Mouse (Mus musculus) kidney, adult 9 months (tissue): ENCODE measurements around the gene Ropn1l.
A peak's percentile ranks its signal among the peaks of the same experiment; 100 is the strongest.

Experiments
- DNase-seq: peaks from one replicate; pipeline ENCODE4 v3.0.0; 2022

Gene Ropn1l

DNA sequence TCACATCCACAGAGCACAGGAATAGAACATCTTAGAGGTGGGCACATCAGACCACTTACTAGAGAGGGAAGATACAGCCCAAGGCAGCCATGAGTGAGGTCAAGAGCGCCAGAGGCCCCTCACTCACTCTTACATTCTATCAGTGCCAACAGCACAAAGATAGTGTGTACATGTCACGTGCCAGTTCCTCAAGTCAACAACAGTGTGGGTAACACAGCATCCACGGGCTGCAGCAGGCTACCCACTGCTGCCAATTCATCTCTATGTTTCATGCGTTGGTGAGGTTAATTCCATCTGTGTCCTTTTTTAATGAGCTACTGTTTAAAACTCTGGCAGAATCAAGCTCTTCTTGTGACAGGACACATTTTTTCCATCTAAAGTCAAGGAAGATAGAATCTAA is 10.8 kb downstream of the Ropn1l start:
- no peak for DNase-seq

DNA sequence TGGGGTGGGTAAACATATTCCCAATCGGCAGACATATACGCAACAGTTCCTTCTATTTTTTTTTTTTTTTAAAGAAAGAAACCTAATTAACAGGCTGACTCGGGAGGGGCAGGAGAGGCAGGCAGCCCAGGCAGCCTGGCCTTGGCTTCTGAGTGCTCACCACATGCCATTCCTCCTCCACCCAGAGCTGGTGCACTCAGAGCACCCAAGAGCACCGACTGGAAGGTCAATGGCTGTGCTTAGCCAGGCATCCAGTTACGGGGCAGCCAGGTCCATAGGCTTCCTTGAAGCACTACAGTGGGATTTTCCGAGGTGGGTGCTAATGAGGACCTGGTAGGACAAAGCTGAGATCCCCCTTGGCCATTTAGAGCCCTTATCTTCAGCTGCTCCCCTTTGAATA is 11.5 kb downstream of the Ropn1l start:
- peak; percentile 31 for DNase-seq

DNA sequence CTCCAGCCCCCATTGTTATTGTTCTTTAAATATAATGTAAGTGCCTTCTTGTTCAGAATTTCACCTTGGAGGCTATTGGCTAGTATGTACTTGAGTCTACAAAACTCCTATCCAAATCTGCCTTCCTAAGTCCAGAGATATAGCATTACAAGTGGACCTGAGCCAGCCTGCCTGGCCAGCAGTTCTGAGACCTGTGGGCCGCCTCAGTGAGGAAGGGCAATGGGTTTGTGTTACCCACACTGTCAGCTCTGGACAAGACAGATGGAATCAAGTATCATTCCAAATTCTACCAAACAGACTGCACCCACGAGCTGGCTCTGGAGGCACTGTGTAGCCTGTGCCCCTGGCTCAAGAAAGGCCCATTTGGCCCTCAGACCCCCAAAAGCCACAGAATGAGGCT is 16.7 kb downstream of the Ropn1l start:
- no peak for DNase-seq

DNA sequence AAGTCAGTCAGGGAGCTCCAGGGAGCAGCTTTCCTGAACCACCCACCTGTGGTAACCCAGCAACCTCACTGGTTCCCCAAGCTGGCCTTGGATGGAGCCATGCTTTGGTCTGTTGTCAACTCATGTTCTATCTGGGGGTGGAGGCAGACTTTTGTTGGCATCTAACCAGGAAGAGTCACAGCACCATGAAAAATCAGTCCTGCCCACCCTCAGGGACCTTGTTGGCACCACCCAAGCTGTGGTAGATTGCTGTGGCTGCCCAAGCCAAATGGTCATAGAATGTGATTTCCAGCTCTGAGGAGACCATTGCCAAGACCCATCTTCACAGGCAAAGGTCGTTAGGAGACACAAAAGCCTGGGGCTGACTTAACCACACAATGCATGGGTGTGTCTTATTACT is 17.5 kb downstream of the Ropn1l start:
- no peak for DNase-seq

DNA sequence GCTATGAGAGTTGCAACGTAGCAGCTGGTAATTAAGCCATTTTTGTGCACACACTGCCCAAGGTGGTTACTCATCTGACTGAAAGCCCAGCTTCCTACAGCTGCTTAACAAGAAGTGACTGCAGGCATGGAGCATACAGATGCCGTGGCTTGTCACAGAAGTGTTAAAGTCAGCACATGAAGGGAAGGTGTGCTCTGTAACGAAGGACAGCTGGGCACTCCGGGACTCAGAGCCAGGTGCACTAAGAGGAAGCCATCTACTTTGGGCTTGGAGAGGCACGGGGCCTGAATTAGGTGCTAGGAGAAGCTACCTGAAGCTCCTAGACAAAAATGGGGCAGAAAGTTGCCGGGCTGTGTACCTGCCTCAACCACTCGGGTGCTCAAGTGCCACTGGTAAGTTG is 19.8 kb downstream of the Ropn1l start:
- DNase-seq = no peak

DNA sequence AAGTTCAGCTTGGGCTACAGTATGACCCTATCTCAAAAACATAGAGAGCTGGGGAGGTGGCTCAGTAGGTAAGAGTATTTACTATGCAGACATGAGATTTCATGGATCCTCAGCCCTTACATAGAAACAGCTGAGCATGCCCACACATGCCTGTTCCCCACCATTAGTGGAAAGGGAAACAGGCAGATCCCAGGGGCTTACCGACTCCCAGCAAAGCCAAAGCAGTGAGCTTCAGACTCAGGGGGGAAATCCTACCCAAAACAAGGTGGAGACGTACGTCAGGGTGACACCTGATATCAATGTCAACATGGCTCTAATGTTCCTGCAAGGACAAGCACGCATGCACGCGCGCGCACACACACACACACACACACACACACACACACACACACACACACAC is 21.7 kb downstream of the Ropn1l start:
- no peak for DNase-seq

DNA sequence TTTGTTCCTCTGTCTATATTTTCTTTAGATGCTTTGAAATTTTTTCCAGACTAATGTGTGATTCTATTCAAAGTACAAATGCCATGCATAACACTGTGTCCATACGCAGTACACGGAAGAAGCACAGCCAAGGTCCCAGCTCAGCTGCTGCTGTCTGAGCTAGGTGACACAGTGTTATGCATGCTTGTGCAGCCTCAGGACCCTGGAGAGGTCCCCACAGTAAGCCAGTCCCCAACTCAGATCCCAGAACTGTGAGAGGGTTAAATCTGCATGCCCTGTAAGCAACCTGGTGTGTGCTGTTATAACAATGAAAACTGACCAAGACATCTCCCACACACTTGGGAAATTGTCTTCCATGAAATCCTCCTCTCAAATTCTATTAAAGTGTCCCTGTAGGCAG is 23.5 kb downstream of the Ropn1l start:
- DNase-seq = no peak

DNA sequence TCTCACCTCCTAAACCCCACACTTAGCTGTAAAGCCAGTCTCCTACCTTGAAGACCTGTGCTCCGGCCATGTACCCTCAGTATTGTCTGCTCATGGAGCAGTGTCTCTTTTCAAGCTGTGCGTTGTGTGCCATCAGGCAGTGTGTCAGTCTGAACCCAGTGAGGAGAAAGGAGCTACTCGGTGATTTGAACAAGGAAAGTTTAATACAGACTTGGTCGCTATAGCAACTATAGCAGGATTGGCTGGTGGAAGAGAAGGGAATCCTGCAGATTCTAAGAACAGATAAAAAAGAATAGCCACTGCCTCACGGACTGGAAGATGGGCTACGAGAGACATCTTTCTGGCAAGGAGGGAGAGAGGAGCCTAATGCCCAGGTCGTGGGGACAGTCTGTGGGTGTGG is 24.1 kb downstream of the Ropn1l start:
- no peak for DNase-seq

DNA sequence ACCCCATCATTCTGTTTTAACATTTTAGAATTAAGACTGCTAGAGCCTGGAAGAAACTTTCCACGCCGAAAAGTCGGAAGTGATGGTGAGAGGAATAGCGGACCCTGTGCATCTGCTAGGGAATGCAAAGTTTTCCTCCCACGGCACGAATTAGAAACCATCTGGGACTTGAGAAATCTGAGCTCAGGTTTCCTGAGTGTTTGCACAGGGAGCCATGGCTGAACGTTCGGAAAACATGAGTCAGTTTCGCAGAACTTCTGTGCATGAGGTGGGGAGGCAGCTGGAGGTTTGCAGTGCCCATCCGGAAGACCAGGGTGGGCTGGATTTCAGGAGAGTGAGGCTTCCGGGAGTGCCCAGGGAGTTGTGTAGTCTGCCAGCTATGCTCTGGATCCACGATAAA is 25.0 kb downstream of the Ropn1l start:
- DNase-seq = no peak

DNA sequence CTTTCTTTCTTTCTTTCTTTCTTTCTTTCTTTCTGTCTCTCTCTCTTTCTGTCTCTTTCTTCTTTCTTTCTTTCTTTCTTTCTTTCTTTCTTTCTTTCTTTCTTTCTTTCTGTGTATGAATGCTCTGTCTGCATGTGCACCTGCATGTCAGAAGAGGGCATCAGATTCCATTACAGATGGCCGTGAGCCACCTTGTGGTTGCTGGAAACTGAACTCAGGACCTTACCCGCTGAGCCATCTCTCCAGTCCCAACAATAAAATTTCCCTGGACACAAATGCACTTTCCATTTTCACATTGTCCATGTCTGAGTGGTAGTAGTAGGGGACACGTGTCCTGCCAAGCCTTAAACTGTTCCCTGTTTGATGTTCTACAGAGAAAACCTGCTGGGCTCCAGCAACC is 26.1 kb downstream of the Ropn1l start:
- DNase-seq = no peak

DNA sequence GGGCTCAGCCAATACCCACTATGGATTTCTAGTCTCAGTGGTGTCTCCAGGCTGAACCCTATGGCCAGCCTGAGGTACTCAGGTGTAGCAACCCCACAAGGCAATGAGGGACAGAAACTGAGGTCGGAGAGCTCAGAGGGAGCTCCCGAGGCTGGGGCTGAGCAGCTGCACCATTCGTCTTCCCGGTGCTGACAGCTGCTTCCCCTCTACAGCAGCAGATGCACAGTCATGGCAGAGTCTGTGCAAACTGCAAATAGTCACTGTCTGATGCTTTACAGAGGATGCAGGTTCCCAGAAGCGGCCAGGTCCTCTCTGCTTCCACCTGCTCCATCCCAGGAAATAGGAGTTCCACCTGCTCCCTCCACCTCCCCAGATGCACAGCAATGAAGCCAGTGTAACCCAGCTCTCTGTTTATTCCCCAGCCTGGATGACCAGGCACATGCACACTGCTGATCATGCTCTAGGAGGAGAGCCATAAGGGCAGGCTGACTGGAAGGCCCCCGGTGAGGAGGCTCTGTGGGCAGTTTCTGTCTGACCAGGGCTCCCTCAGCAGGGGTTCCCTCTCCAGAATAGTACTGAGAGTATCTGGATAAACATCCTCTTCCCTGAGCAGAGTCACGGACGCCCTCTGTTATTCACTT is 27.4 kb downstream of the Ropn1l start:
- no peak for DNase-seq

DNA sequence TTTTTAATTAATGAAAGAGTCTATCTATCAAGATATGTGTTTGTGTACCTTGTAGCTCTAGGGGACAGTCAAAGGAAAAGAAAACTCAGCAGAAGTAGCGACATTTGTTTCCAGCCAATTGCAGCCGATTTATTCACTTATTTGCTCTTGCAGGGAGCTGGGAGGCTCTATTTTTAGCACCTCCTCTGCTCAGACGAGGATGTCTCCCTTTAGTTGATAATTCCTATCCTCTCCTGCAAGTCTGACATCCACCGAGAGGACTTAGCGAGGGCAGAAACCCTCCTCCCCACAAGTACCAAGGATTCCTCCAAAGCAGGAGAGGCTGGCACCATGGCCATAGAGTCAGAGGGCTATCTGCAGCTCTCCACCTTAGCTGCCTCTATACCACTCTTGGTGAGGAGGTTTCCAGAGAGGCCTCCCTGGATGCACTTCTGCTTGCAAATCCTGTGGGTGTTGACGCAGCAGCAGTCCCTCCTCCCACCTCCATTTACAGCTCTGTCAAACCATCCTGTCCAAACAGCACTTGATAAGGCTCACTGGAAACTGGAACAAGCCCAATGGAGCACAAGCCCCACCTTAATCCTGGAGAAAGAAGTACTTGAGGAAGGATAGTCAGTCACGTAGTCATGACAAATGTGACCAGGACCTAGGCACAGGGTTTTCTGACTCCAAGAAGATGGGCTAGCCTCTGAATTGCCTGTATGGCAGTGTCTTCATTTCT is 30.7 kb downstream of the Ropn1l start:
- DNase-seq = no peak

DNA sequence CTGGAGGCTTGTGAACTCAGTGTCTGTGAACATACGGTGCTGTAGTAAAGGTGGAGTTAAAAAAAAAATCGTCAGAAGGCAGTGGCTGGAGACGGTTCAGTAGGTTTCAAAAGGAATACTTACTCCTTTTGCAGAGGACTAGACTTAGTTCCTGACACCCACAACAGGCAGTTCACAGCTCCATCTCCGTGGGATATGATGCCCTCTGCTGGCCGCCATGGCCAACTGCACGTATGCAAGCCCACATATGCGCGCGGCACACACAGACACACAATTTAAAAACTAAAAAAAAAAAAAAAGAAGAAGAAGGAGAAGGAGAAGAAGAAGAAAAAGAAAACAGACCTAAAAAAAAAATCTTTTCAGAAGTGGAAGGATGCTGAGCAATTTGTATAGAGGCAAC is 34.5 kb downstream of the Ropn1l start:
- peak; percentile 53 for DNase-seq

DNA sequence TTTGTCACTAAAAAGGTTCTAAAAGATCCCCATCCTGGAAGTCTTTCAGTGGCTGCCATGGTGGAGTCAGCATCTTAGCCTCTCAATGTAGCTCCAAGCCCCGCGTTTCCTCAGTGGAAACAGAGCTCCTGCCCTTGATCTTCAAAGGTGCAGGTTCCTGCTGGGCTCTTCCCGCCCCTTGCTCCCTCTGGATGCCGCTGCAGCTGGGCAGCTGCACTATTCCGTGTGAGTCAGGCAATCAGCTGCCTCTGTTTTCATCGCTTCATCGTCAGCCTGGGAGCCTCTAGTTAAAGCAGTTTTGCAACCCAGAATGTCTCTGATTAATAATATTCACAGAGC is 34.9 kb downstream of the Ropn1l start:
- no peak for DNase-seq

DNA sequence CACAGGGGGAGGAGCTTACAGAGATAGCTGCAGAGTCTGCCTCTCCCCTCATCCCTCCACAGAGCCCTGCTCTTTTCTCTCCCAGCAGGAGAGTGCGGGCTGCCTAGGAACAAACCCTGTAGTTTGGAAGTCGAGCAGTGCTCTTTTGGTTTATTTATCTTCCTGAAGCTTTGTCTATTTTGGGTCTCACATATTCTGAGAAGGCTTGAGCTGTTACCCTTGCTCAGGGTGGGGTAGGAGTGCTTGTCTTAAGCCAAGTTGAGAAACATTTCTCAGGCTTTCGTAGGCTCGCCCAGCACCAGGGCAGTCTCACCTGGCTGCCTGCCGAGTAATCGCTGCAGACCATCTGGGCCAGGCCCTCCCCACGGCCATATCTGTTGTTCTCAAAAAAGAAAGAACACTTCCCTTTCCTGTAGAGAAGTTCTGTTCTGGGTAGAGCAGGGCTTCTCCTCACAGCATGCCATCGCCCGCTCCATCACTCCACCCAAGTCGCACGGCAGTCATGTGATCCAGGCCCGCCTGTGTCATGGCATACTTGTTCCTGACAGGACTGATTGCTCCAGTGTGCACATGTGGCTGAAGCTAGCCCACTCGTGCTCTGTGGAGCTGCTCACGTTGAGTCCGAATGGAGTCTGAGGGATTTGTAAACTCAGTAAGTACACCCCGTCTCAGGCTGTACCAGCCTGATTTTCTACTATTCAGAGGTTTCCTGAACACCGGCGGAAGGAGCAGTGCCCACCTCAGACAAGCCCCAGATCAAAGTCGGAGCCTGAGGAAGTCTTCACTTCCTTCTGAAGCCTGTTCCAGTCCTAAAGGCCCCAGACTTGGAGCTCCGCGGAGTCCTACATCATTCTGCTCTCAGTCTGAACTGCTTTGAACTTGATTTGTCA is 35.5 kb downstream of the Ropn1l start:
- peak; percentile 47 for DNase-seq

DNA sequence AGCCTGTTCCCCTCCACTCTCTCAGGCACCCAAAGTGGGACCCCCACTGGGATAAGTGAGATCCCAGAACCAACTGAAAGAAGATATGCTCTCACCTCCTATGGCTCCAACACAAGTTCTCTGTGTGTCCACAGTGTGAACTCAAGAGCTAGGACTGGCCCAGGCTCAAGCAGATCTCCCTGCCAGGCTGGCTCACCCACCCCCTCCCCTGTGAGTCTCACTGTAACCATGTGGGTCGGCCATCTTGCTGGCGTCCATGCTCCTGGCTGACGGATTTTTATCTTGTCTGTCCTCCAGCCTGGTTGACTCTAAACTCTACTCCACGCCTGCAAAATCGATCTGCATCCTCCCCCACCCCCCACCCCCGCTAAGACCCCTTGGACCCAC is 36.1 kb downstream of the Ropn1l start:
- DNase-seq = no peak

DNA sequence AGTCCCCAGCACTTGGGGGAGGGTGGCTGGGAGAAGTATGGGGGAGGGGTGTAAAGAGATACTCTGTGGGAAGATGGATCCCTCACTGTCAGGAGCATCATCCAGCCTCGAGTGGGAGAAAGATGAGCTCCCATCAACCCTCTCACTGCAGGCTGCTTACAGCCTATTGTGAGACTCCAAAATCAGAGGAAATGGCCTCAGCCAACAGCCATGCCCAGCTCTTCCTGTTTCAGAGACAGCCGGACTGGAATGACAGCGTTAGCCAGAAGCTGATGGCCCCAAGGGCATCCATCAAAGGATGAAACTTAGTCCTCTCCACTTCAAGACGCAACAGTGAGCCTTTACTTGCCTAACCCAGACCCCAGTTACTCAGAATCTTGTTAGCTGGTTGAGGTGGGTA is 38.4 kb downstream of the Ropn1l start:
- peak; percentile 27 for DNase-seq

DNA sequence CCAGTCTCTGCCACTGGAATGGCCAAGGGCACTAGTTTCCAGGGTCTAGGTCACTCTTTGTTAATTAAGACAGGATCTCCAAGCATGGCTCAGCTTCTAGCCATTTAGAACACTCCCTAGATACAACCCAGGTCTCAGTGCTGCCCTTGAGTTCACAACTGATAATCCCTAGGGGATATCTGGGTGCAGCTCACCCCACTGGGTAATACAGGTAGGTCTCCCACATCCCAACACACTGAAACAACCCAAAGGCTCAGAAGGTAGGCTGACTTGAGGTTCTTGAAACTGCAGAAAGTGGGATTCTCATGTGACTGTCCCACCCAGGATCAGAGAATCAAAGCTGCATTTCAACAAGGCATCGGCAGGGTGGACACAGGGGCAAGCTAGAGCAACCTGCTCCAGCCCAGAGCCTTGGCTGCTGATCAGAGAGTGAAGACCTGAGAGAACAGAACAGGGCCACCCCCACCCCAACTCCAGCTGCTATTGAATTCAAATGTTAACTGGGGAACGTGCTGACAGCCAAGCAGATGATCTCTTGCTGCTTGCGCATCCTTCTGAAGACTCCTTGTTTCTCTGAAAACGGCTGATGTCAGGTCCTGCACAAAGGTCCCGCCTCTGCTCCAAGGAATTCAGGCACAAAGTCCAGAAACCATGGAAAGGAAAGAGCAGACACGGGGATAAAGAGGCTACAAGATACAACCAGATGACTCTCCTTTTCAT is 39.2 kb downstream of the Ropn1l start:
- DNase-seq = peak; percentile 86

DNA sequence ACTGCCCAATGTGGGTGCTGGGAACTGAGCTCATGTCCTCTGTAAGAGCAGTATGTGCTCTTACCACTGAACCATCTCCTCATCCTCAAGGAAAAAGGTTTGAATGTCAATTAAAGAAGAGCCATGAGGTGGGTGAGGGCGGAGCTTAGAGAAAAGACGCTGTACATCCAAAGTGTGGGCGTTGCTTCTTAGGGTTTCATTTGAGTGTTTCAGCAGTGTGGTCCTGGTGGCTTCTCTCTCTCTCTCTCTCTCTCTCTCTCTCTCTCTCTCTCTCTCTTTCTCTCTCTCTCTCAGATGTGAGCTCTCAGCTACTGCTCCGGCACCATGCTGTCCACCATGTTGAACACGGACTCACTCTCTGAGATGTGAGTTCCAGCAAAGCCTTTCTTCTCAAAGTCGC is 39.9 kb downstream of the Ropn1l start:
- no peak for DNase-seq

DNA sequence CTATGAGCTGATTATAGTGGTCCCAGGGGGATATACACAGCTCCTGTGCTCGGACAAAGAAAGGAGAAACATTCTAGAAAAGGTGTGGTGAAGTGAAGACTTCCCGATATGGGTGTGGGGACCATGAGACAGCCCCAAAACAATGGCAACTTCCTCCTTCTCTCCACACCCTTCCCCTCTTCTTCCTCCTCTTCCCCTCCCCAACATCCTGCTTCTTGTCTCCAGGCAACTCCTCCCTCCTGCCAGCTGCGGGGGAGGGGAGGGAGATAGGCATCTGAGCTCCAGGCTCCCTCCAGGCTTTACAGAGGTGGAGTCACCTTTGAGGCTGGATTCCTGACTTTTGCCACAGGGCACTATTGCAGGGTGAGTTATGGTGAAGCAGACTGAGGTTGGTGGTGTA is 40.6 kb downstream of the Ropn1l start:
- peak; percentile 26 for DNase-seq

DNA sequence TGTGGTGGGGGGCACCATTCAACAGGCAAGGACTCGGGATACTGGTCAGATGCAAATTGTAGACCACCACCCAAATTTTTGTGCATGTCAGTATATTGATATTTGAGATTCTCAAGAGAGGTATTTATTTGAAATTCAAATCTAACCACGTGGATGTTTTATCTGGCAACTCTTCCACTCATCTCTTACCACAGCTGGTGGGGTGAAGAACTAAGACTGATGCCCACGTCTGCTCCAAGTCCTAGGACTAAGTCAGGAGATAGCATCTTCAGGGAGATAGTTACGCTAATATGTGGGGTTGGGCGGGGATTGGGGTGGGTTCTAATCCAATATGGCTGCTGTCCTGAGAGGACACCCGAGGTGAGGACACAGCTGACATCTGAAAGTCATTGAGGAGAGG is 41.1 kb downstream of the Ropn1l start:
- no peak for DNase-seq

DNA sequence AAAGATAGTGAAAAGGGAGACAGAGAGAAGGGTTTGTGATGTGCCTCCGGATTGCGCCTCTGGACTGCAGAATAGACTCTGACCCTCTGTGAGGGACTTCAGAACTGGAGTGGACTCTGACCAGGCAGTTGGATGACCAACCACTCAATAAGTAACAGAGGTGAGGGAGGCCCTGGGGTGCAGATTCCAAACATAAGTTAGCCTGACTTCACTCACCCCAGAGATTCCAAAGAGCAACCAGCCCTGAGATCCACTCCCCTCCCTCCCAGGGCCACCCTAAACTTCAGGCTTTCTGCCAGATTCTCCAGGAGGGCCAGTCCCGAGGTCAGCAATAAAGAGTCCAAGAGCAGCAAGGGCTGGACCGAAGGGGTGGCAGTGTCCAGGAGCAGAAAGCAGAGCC is 46.0 kb downstream of the Ropn1l start:
- DNase-seq = peak; percentile 96

DNA sequence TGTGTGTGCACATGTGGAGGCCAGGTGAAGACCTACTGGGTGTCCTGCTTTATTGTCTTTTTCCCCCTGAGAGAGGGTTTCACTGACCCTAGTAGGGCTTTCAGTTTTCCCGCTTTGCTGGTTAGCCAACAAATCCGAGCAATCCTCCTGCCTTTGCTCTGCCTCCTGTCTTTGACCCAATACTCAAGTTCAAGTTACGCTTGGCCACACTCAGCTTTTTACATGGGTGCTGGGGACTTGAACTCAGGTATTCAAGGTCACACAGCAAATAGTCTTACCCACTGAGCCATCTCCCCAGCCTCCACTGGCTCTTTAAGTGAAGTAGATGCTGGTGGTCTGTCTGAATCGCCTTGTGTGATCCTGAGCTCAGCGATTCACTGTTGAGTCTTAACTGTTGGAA is 46.7 kb downstream of the Ropn1l start:
- peak; percentile 84 for DNase-seq

DNA sequence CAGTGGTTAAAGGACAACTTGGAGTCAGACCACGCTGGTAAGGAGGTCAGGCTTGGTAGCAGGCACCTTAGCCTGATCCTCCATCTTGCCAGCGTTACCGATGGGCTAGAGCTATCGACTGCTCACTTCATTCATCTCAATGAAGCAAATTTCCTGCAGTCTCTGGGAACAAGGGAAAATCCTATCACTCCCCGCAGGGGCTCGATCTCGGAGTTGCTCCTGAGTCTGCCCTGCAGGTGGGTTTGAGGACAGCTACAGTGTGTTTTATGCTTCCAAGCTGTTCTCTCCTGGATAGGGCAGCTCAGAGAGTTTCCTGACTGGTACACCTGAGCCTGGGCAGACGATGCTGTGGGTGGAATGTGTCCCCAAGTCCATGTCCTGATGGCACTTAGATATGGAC is 49.2 kb downstream of the Ropn1l start:
- no peak for DNase-seq
